8 mouse cellular contexts compared by ENCODE assay signal in genomic region chr12:12263371-12263791, GRCm38 (mm10). TPM values are rescaled to one million over a fixed set of nuclear protein-coding genes. Genes with fewer than 3 reads are reported as not detected.
DNase-seq lines count a peak whose midpoint lies in the region; ATAC-seq and TF ChIP-seq lines count a peak whose summit lies in the region.

No protein-coding gene starts in this region.

- peak; percentile 23 for DNase-seq in adrenal gland, postnatal 10 days
- DNase-seq in adrenal gland, postnatal 36 days: no peak
- peak; percentile 54 for DNase-seq in induced T-regulatory cell, adult 2 months (ENCODE audit: low read depth)
- no peak for DNase-seq in liver, postnatal 0 days
- DNase-seq in right cerebral cortex, adult 2 months (ENCODE audit: low spot score in 2 of 2): peak; percentile 71 to 73
- DNase-seq in spleen, adult 12 weeks (ENCODE audit: low spot score): no peak

- TF ChIP-seq EP300 in liver, postnatal 0 days (IDR thresholded peaks at IDR 0.05; ENCODE audit: low read depth): no peak

- peaks cover 7% of the 10 kb centered on the region; the same call in 1 of the 2 replicates for H3K9me3 ChIP-seq in E14TG2a.4 (ENCODE audit: low read length)
- no peaks in the 10 kb centered on the region for H3K9me3 ChIP-seq in embryonic facial prominence, embryonic 13.5 days
- H3K9me3 ChIP-seq in liver, postnatal 0 days (ENCODE audit: low read length): no peaks in the 10 kb centered on the region

- no peak for TF ChIP-seq CTCF in E14TG2a.4 (conservative IDR thresholded peaks at IDR 0.05; ENCODE audit: low read length)
- TF ChIP-seq CTCF in liver, postnatal 0 days (IDR thresholded peaks at IDR 0.05; ENCODE audit: low read depth): no peak

- H3K27me3 ChIP-seq in E14TG2a.4 (ENCODE audit: insufficient read depth, low read length): peaks cover 23% of the 10 kb centered on the region
- no peaks in the 10 kb centered on the region for H3K27me3 ChIP-seq in embryonic facial prominence, embryonic 13.5 days
- no peaks in the 10 kb centered on the region for H3K27me3 ChIP-seq in liver, postnatal 0 days (ENCODE audit: insufficient read depth, low read length)

- WGBS in embryonic facial prominence, embryonic 13.5 days: 13% methylated on average over 1 of the region's 1 CpGs
- WGBS in liver, postnatal 0 days (ENCODE audit: insufficient replicate concordance): 22% methylated on average over 1 of the region's 1 CpGs

- H3K4me2 ChIP-seq in embryonic facial prominence, embryonic 13.5 days: peak overlapping the region; percentile 85
- peak overlapping the region; percentile 82 for H3K4me2 ChIP-seq in liver, postnatal 0 days (ENCODE audit: low read depth, low read length)

- H3K4me1 ChIP-seq in E14TG2a.4 (replicated peaks; ENCODE audit: low read depth, low read length): peaks cover 35% of the 10 kb centered on the region
- peaks cover 18% of the 10 kb centered on the region for H3K4me1 ChIP-seq in embryonic facial prominence, embryonic 13.5 days
- 0 out of 2 replicates have a peak, but pooled peaks cover 2% of the 10 kb centered on the region for H3K4me1 ChIP-seq in liver, postnatal 0 days (ENCODE audit: insufficient read depth)

- peak overlapping the region; percentile 93; the same call in 1 of the 2 replicates for H3K4me3 ChIP-seq in E14TG2a.4 (replicated peaks; ENCODE audit: low read length)
- peak overlapping the region; percentile 68 for H3K4me3 ChIP-seq in embryonic facial prominence, embryonic 13.5 days
- no peak overlapping the region for H3K4me3 ChIP-seq in liver, postnatal 0 days (ENCODE audit: low read depth, low read length)

- H3K27ac ChIP-seq in embryonic facial prominence, embryonic 13.5 days: no peak overlapping the region
- H3K27ac ChIP-seq in liver, postnatal 0 days (ENCODE audit: low read depth): 0 out of 2 replicates have a peak overlapping the region, but pooled peaks have one; percentile 17

- H3K36me3 ChIP-seq in E14TG2a.4 (ENCODE audit: insufficient read depth, low read length): 0 out of 2 replicates have a peak, but pooled peaks cover 3% of the 10 kb centered on the region
- H3K36me3 ChIP-seq in embryonic facial prominence, embryonic 13.5 days: no peaks in the 10 kb centered on the region
- H3K36me3 ChIP-seq in liver, postnatal 0 days (replicated peaks; ENCODE audit: insufficient read depth, low read length): no peaks in the 10 kb centered on the region

- no peak for ATAC-seq in embryonic facial prominence, embryonic 13.5 days (ENCODE audit: insufficient number of reproducible peaks, insufficient read depth, low FRiP score, low TSS enrichment, low read depth)
- no peak for ATAC-seq in liver, postnatal 0 days

- H3K9ac ChIP-seq in embryonic facial prominence, embryonic 13.5 days: peak overlapping the region; percentile 86; the same call in 1 of the 2 replicates
- no peak overlapping the region for H3K9ac ChIP-seq in liver, postnatal 0 days (replicated peaks)

RNA-seq across cellular contexts. Expression of gene Fam49a, which starts 1.4 kb away (rescaled TPM):
- total RNA-seq in adrenal gland, postnatal 10 days (2021): 10 to 100 TPM; 18.5 to 19.9 TPM
- 10 to 100 TPM; 19.4 to 20.1 TPM for total RNA-seq in adrenal gland, postnatal 36 days (2021)
- 10.5 and 11.7 TPM in 2 replicates for polyA plus RNA-seq in embryonic facial prominence, embryonic 13.5 days (2015; fragmentation: Nextera tagmentation; extraction: Ambion mirVana)
- 2.7 and 3.2 TPM in 2 replicates for polyA plus RNA-seq in liver, postnatal 0 days (2015; fragmentation: Nextera tagmentation; extraction: Ambion mirVana)

Comparison
In these comparisons a context has a peak if more than half of its experiments do, and no peak if none do; other contexts are left out.
1. DNase-seq: peak in adrenal gland, postnatal 10 days (single experiment), induced T-regulatory cell, adult 2 months (single experiment) and right cerebral cortex, adult 2 months (2 of 2); none in adrenal gland, postnatal 36 days (0 of 2), liver, postnatal 0 days (single experiment) and spleen, adult 12 weeks (single experiment).